Mouse (Mus musculus) MEL (cell line): ENCODE measurements around the gene 1700018B08Rik.

Experiments
- CTCF ChIP-seq, 3 experiments: IDR thresholded peaks in 2 of 3; conservative IDR thresholded peaks in 1 of 3; 2 replicates each; pipeline ENCODE4 v1.5.1; 2011 to 2012; ENCODE audit warnings: low read length in 3 of 3, low read depth in 2 of 3, mild to moderate bottlenecking in 2 of 3, improper control_type of control experiment in 1 of 3, inconsistent platforms in 1 of 3, mixed read lengths in 1 of 3, moderate library complexity in 1 of 3; ENCODE audit not compliant: control insufficient read depth in 1 of 3, insufficient read depth in 1 of 3, poor library complexity in 1 of 3, severe bottlenecking in 1 of 3
- E2F4 ChIP-seq: IDR thresholded peaks from 2 replicates; pipeline ENCODE4 v1.6.1; 2011; ENCODE audit warnings: low read depth, low read length, improper control_type of control experiment, borderline replicate concordance
- EP300 ChIP-seq, 2 experiments: IDR thresholded peaks; 2 replicates each; pipeline ENCODE4 v1.6.1; 2011; ENCODE audit warnings: improper control_type of control experiment in 2 of 2, low read length in 2 of 2, low read depth in 1 of 2, mild to moderate bottlenecking in 1 of 2
- MAFK ChIP-seq: IDR thresholded peaks from 2 replicates; pipeline ENCODE4 v1.6.1; 2011; ENCODE audit warnings: low read depth, mild to moderate bottlenecking, low read length, improper control_type of control experiment, borderline replicate concordance
- MAZ ChIP-seq: IDR thresholded peaks from 2 replicates; pipeline ENCODE4 v1.6.1; 2012; ENCODE audit warnings: low read depth, mild to moderate bottlenecking, inconsistent platforms, low read length, improper control_type of control experiment
- NELFE ChIP-seq: IDR thresholded peaks from 2 replicates; pipeline ENCODE4 v1.6.1; 2011; ENCODE audit warnings: low read depth, low read length, improper control_type of control experiment
- POLR2A ChIP-seq, 2 experiments: IDR thresholded peaks; 2 replicates each; pipeline ENCODE4 v1.6.1; 2011 to 2012; ENCODE audit warnings: low read length in 2 of 2, mild to moderate bottlenecking in 2 of 2, control low read depth in 1 of 2, improper control_type of control experiment in 1 of 2, low read depth in 1 of 2, moderate library complexity in 1 of 2; ENCODE audit not compliant: control insufficient read depth in 1 of 2, insufficient read depth in 1 of 2, poor library complexity in 1 of 2
- SIN3A ChIP-seq: IDR thresholded peaks from 2 replicates; pipeline ENCODE4 v1.6.1; 2012; ENCODE audit warnings: low read length, improper control_type of control experiment, inconsistent platforms
- SMC3 ChIP-seq: IDR thresholded peaks from 2 replicates; pipeline ENCODE4 v1.6.1; 2011; ENCODE audit warnings: low read depth, low read length, improper control_type of control experiment
- TAL1 ChIP-seq: IDR thresholded peaks from 2 replicates; pipeline ENCODE4 v1.6.1; 2012; ENCODE audit warnings: mild to moderate bottlenecking, inconsistent platforms, low read length, moderate library complexity, mixed read lengths
- TBP ChIP-seq: IDR thresholded peaks from 2 replicates; pipeline ENCODE4 v1.8.0; 2011; ENCODE audit warnings: low read depth, low read length, improper control_type of control experiment
- TCF12 ChIP-seq: IDR thresholded peaks from 2 replicates; pipeline ENCODE4 v1.6.1; 2014; ENCODE audit warnings: low read depth, mild to moderate bottlenecking, inconsistent platforms, low read length, improper control_type of control experiment, moderate library complexity
- UBTF ChIP-seq: IDR thresholded peaks from 2 replicates; pipeline ENCODE4 v1.6.1; 2012; ENCODE audit warnings: low read depth, mild to moderate bottlenecking, inconsistent platforms, low read length, improper control_type of control experiment, moderate library complexity, borderline replicate concordance; ENCODE audit not compliant: insufficient read depth
- ZC3H11A ChIP-seq: IDR thresholded peaks from 2 replicates; pipeline ENCODE4 v1.6.1; 2012; ENCODE audit warnings: low read depth, mild to moderate bottlenecking, inconsistent platforms, low read length, improper control_type of control experiment

GRCm38 (mm10) chr8:121544936-121545335, 816 bp upstream of the 1700018B08Rik start:
- no peak for TF ChIP-seq MAZ
- no peak for TF ChIP-seq ZC3H11A
- TF ChIP-seq TCF12, result no peak
- no peak for TF ChIP-seq SIN3A
- TF ChIP-seq E2F4, result no peak
- TF ChIP-seq CTCF (IDR thresholded peaks at IDR 0.05 in 2 of 3, conservative IDR thresholded peaks at IDR 0.05 in 1 of 3; ENCODE audit: control insufficient read depth in 1 of 3, insufficient read depth in 1 of 3, low read depth in 2 of 3, low read length in 3 of 3, poor library complexity in 1 of 3, severe bottlenecking in 1 of 3), result no peak
- no peak for TF ChIP-seq TBP
- no peak for TF ChIP-seq POLR2A (IDR thresholded peaks at IDR 0.05; ENCODE audit: control insufficient read depth in 1 of 2, insufficient read depth in 1 of 2, low read depth in 1 of 2, low read length in 2 of 2, poor library complexity in 1 of 2)
- no peak for TF ChIP-seq EP300 (IDR thresholded peaks at IDR 0.05; ENCODE audit: low read depth in 1 of 2, low read length in 2 of 2)
- TF ChIP-seq MAFK, result no peak
- TF ChIP-seq NELFE, result no peak
- no peak for TF ChIP-seq UBTF
- TF ChIP-seq SMC3, result no peak
- no peak for TF ChIP-seq TAL1
